Mouse (Mus musculus): ENCODE measurements around the gene Olfr131.
"Not testable (repeated sequence)": the region's sequence is repeated elsewhere in the genome, so short reads cannot be mapped to it uniquely, and the experiment has no call there.

Olfr131 gene

GRCm38 (mm10) chr17:38088593-38088992, at the start of gene Olfr131:
Gene Olfr131, minus strand, starts transcription at chr17:38088693.
- no peak for DNase-seq

GRCm38 (mm10) chr17:38134426-38134825, 45.9 kb upstream of the Olfr131 start, which contains the start of gene Olfr132:
Gene Olfr132, minus strand, starts transcription at chr17:38134526.
- no peak for DNase-seq

DNA sequence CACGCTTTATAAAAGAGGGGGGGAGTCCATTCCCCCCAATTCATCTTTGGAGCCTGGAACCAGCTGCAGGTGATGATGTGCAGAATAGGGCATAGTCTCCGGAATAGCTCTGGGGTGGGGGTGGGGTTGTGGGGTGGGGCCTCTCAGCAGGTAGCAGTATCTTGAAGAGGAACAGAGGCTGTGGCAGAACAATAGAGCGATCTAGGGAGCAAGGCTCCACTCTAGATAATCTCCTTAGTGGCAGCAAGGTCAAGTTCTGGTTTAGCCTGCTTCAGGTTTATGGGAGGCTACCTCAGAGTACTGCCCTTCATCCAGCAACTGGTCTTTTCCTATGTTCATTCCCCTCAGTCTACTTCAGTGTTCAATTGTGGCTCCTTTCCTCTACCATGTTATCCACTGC, 36.9 kb upstream of the Olfr131 start:
- DNase-seq, result not testable (repeated sequence)

DNA sequence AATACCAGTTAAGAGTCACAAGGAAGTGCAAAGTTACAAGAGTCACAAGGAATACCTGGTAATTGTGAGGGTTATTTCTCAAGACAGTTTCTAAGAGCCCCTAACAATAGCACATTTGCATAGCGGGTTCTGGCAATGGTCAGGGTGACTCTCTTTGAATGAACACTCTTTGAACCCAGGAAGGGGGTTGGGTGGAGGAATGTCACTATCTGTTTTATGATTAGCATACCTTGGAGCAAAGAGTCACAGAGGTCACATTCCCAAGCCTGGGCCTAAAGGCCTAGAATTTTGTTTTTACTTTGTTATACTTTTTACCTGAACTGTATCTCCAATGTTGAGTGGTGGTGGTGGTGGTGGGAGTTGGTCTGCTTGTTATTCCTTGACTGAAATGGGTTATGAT, 35.7 kb upstream of the Olfr131 start:
- DNase-seq, result not testable (repeated sequence)

GRCm38 (mm10) chr17:38082364-38082763, 6.1 kb downstream of the Olfr131 start:
- no peak for DNase-seq

GRCm38 (mm10) chr17:38063621-38064020, 24.9 kb downstream of the Olfr131 start, which contains the start of gene Olfr130:
Gene Olfr130, plus strand, starts transcription at chr17:38063921.
- DNase-seq, result no peak

- DNase-seq, result no peak
Observed at GRCm38 (mm10) chr17:38059979-38060378, 28.5 kb downstream of the Olfr131 start, which contains the start of gene Olfr129. Gene Olfr129, minus strand, starts transcription at chr17:38060079.
